Mouse (Mus musculus) E14TG2a.4 (cell line): ENCODE results near the gene Kif26a.

Source experiments
- CTCF ChIP-seq: conservative IDR thresholded peaks from 2 replicates; pipeline ENCODE4 v1.5.1; 2014; ENCODE audit warnings: low read length
- NANOG ChIP-seq: IDR thresholded peaks from 2 replicates; pipeline ENCODE4 v1.6.1; 2014; ENCODE audit warnings: borderline replicate concordance, low read length, mixed read lengths

DNA sequence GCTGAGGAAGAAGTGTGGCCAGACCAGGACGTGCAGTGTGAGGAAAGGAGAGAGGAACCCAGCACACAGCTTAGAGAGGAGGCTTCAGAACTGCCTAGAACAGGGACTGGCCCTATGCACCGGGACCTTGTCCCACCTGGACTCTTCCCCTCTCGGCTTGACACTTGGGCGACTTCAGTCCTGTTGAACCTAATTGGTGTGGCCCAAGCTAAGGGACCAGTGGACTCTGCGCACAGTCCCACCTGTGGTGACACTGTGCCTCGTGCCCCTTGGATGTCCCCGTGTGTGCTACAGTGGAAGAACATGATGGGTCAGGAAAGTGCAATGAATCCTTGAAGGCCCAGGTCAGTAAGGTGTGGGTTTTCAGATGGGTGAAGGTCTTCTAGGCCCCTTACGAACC is 38.3 kb upstream of the Kif26a start:
- TF ChIP-seq CTCF, result no peak
- no peak for TF ChIP-seq NANOG
